ENCODE assay signal across 22 mouse cellular contexts in the genomic region with DNA sequence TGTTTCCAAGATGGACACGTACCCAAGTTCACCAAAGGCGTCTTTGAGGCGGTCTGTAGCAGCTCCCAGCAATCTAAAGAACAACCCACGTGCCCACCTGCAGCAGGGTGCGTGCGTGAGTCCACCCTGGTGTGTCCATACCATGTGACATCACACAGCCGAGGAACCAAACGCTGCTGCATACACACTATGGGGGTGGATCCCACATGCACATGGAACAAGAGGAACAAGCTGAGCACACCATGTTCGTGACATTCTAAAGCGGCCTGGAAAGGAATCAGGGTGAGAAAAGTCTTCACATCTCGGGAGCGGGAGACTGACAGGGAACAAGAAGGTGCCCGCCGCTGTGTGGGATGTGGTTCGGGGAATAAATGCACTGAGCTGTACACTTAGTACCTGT. TPM values are rescaled to one million over a fixed set of nuclear protein-coding genes. Genes with fewer than 3 reads are reported as not detected.
"Had no signal": no experiment of that assay in that cellular context is flagged by ENCODE, and none has a peak within 500 bp of the region (broad histone marks: within the 10 kb centered on the region; RNA-seq: fewer than 3 reads in every experiment).

No protein-coding gene starts in this region.

- H3K9me3 ChIP-seq: midbrain, embryonic 10.5 days; midbrain, embryonic 13.5 days; midbrain, embryonic 15.5 days; neural tube, embryonic 12.5 days; stomach, embryonic 15.5 days had no signal

- H3K27ac ChIP-seq: liver, embryonic 14.5 days; midbrain, embryonic 10.5 days; midbrain, embryonic 13.5 days; midbrain, embryonic 15.5 days; neural tube, embryonic 12.5 days; stomach, embryonic 15.5 days; stomach, postnatal 0 days had no signal

- DNase-seq: lung, adult 18-20 months; lung, embryonic 14.5 days; lung, postnatal 10 days; lung, postnatal 4 days; right cerebral cortex, postnatal 14 days; thymus, adult 2 months; thymus, postnatal 25 days; thymus, postnatal 4 days had no signal

- H3K4me1 ChIP-seq: midbrain, embryonic 13.5 days; midbrain, embryonic 15.5 days; neural tube, embryonic 12.5 days; stomach, embryonic 15.5 days had no signal

- H3K4me2 ChIP-seq: lung, embryonic 14.5 days; midbrain, embryonic 13.5 days; midbrain, embryonic 15.5 days; neural tube, embryonic 12.5 days; stomach, embryonic 15.5 days had no signal

- ATAC-seq: midbrain, embryonic 13.5 days; midbrain, embryonic 15.5 days had no signal

- H3K36me3 ChIP-seq: midbrain, embryonic 10.5 days; midbrain, embryonic 13.5 days; midbrain, embryonic 15.5 days; neural tube, embryonic 12.5 days; stomach, embryonic 15.5 days had no signal

- H3K9ac ChIP-seq: liver, embryonic 14.5 days; lung, embryonic 14.5 days; midbrain, embryonic 13.5 days; midbrain, embryonic 15.5 days; neural tube, embryonic 12.5 days; stomach, embryonic 15.5 days had no signal

- H3K27me3 ChIP-seq: midbrain, embryonic 15.5 days; neural tube, embryonic 12.5 days; stomach, embryonic 15.5 days had no signal

- H3K4me3 ChIP-seq: midbrain, embryonic 10.5 days; midbrain, embryonic 13.5 days; midbrain, embryonic 15.5 days; neural tube, embryonic 12.5 days; stomach, embryonic 15.5 days had no signal

RNA-seq across cellular contexts. Expression of gene Gm21969, which starts 34.6 kb away (rescaled TPM):
- total RNA-seq: megakaryocyte, adult 5-6 weeks; megakaryocyte-erythroid progenitor cell, adult 5-6 weeks; midbrain, postnatal 0 days; monocyte, adult 5-6 weeks; neutrophil, adult 5-6 weeks had no signal
- polyA plus RNA-seq: liver, embryonic 14.5 days; lung, embryonic 14.5 days; midbrain, embryonic 10.5 days; midbrain, embryonic 13.5 days; midbrain, embryonic 15.5 days; midbrain, postnatal 0 days; neural tube, embryonic 12.5 days; neural tube, embryonic 14.5 days; stomach, embryonic 15.5 days; stomach, postnatal 0 days; testis, adult 2 months; thymus, adult 2 months had no signal
